Mouse (Mus musculus) C2C12 (cell line): Measurements from ENCODE around the gene Dgkg.

Experiments
- CEBPB ChIP-seq: IDR thresholded peaks from one replicate; pipeline ENCODE4 v1.6.1; 2011; ENCODE audit warnings: low read depth, mild to moderate bottlenecking, control low read depth, moderate library complexity
- CTCF ChIP-seq: IDR thresholded peaks from one replicate; pipeline ENCODE4 v1.5.1; 2011; ENCODE audit not compliant: control insufficient read depth, insufficient read depth, insufficient read length
- MAX ChIP-seq: IDR thresholded peaks from one replicate; pipeline ENCODE4 v1.6.1; 2011; ENCODE audit warnings: mild to moderate bottlenecking, control low read depth
- MYOD1 ChIP-seq: IDR thresholded peaks from one replicate; pipeline ENCODE4 v1.6.1; 2011; ENCODE audit warnings: low read depth; ENCODE audit not compliant: control insufficient read depth, insufficient read length
- MYOG ChIP-seq: IDR thresholded peaks from one replicate; pipeline ENCODE4 v1.6.1; 2011; ENCODE audit not compliant: control insufficient read depth, insufficient read length; ENCODE audit errors: extremely low read depth
- USF1 ChIP-seq: IDR thresholded peaks from one replicate; pipeline ENCODE4 v1.6.1; 2011; ENCODE audit warnings: low read depth, mild to moderate bottlenecking, control low read depth, moderate library complexity

DNA sequence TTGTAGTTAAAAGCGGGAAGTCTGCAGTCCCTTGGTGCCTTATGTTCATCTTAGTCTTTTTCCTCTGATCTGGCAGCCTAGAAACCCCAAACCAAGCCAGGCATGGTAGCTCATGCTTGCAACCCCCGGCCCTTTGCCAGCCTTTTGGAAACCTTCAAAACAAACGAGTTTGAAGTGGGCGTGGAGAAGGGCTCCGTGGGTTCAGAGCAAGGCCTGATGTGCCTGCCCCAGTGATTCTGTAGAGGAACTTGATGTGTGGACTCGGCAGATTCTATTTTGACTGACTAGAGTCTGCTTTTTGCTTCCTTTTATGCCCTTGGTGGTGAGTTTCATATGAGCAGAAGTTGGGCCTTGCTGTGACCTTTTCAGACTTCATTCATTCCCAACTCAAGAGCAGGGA is 212.2 kb downstream of the Dgkg start:
- TF ChIP-seq CTCF, result no peak
- no peak for TF ChIP-seq USF1
- TF ChIP-seq MAX, result no peak
- no peak for TF ChIP-seq MYOD1
- TF ChIP-seq MYOG, result no peak
- no peak for TF ChIP-seq CEBPB
